In genomic region chr10:92426443-92426842, GRCm38 (mm10) we compare ENCODE assay signal across 29 mouse cellular contexts.
DNase-seq lines count a peak whose midpoint lies in the region; ATAC-seq and TF ChIP-seq lines count a peak whose summit lies in the region.
"Had no signal": no experiment of that assay in that cellular context is flagged by ENCODE, and none has a peak within 500 bp of the region (broad histone marks: within the 10 kb centered on the region; RNA-seq: fewer than 3 reads in every experiment).

No protein-coding gene starts in this region.

- H3K4me2 ChIP-seq in hindbrain, embryonic 12.5 days (replicated peaks), result no peak overlapping the region
- no peak overlapping the region for H3K4me2 ChIP-seq in forebrain, embryonic 12.5 days
- H3K4me2 ChIP-seq in midbrain, embryonic 12.5 days (replicated peaks), result no peak overlapping the region
- H3K4me2 ChIP-seq in midbrain, postnatal 0 days (ENCODE audit: low read depth, low read length, poor library complexity, severe bottlenecking), result no peak overlapping the region
- H3K4me2 ChIP-seq in liver, embryonic 11.5 days, result no peak overlapping the region
- H3K4me2 ChIP-seq: heart, embryonic 15.5 days; hindbrain, embryonic 13.5 days; limb, embryonic 15.5 days had no signal

- WGBS in hindbrain, embryonic 12.5 days, result 58% methylated on average over 6 of the region's 6 CpGs
- WGBS in hindbrain, embryonic 10.5 days, result 86% methylated on average over 6 of the region's 6 CpGs
- 31% methylated on average over 6 of the region's 6 CpGs for WGBS in forebrain, embryonic 12.5 days
- 60% methylated on average over 6 of the region's 6 CpGs for WGBS in midbrain, embryonic 12.5 days
- 47% methylated on average over 6 of the region's 6 CpGs for WGBS in midbrain, postnatal 0 days
- WGBS in liver, embryonic 11.5 days, result 85% methylated on average over 6 of the region's 6 CpGs

- no peaks in the 10 kb centered on the region for H3K27me3 ChIP-seq in hindbrain, embryonic 12.5 days
- no peaks in the 10 kb centered on the region for H3K27me3 ChIP-seq in hindbrain, embryonic 10.5 days (ENCODE audit: insufficient read depth, poor library complexity, severe bottlenecking)
- H3K27me3 ChIP-seq in forebrain, embryonic 12.5 days, result no peaks in the 10 kb centered on the region
- H3K27me3 ChIP-seq in midbrain, embryonic 12.5 days, result peaks cover 2% of the 10 kb centered on the region; the same call in 1 of the 2 replicates
- no peaks in the 10 kb centered on the region for H3K27me3 ChIP-seq in midbrain, postnatal 0 days (ENCODE audit: insufficient read depth, low read length)
- H3K27me3 ChIP-seq in liver, embryonic 11.5 days (replicated peaks; ENCODE audit: control insufficient read depth, insufficient read depth, low read length), result no peaks in the 10 kb centered on the region
- H3K27me3 ChIP-seq: heart, embryonic 15.5 days; hindbrain, embryonic 13.5 days; limb, embryonic 15.5 days had no signal

- H3K4me3 ChIP-seq in hindbrain, embryonic 12.5 days, result no peak overlapping the region
- H3K4me3 ChIP-seq in hindbrain, embryonic 10.5 days, result no peak overlapping the region
- H3K4me3 ChIP-seq in forebrain, embryonic 12.5 days (replicated peaks), result no peak overlapping the region
- no peak overlapping the region for H3K4me3 ChIP-seq in midbrain, embryonic 12.5 days
- H3K4me3 ChIP-seq in midbrain, postnatal 0 days (ENCODE audit: low read depth, low read length), result no peak overlapping the region
- H3K4me3 ChIP-seq in liver, embryonic 11.5 days (ENCODE audit: low read depth, low read length), result no peak overlapping the region
- H3K4me3 ChIP-seq: heart, embryonic 10.5 days; heart, embryonic 15.5 days; hindbrain, embryonic 13.5 days; limb, embryonic 10.5 days; limb, embryonic 15.5 days had no signal

- no peak for TF ChIP-seq CTCF in midbrain, postnatal 0 days (IDR thresholded peaks at IDR 0.05)

- H3K9ac ChIP-seq in hindbrain, embryonic 12.5 days, result no peak overlapping the region
- H3K9ac ChIP-seq in forebrain, embryonic 12.5 days, result no peak overlapping the region
- no peak overlapping the region for H3K9ac ChIP-seq in midbrain, embryonic 12.5 days (replicated peaks)
- H3K9ac ChIP-seq in midbrain, postnatal 0 days (replicated peaks; ENCODE audit: low read length, poor library complexity, severe bottlenecking), result no peak overlapping the region
- no peak overlapping the region for H3K9ac ChIP-seq in liver, embryonic 11.5 days (ENCODE audit: low read depth, low read length)
- H3K9ac ChIP-seq: heart, embryonic 15.5 days; hindbrain, embryonic 13.5 days; limb, embryonic 15.5 days; liver, embryonic 14.5 days had no signal

- peaks cover 10% of the 10 kb centered on the region; the same call in 1 of the 2 replicates for H3K4me1 ChIP-seq in hindbrain, embryonic 12.5 days
- peaks cover 22% of the 10 kb centered on the region for H3K4me1 ChIP-seq in hindbrain, embryonic 10.5 days (replicated peaks)
- peaks cover 35% of the 10 kb centered on the region for H3K4me1 ChIP-seq in forebrain, embryonic 12.5 days
- peaks cover 26% of the 10 kb centered on the region for H3K4me1 ChIP-seq in midbrain, embryonic 12.5 days
- H3K4me1 ChIP-seq in midbrain, postnatal 0 days (ENCODE audit: insufficient read depth, low read length), result peaks cover 5% of the 10 kb centered on the region; the same call in 1 of the 2 replicates
- no peaks in the 10 kb centered on the region for H3K4me1 ChIP-seq in liver, embryonic 11.5 days (replicated peaks; ENCODE audit: control insufficient read depth, insufficient read depth, low read length)
- H3K4me1 ChIP-seq: heart, embryonic 10.5 days; limb, embryonic 10.5 days; limb, embryonic 15.5 days had no signal

- no peaks in the 10 kb centered on the region for H3K36me3 ChIP-seq in hindbrain, embryonic 12.5 days
- H3K36me3 ChIP-seq in hindbrain, embryonic 10.5 days, result no peaks in the 10 kb centered on the region
- H3K36me3 ChIP-seq in forebrain, embryonic 12.5 days (replicated peaks), result no peaks in the 10 kb centered on the region
- H3K36me3 ChIP-seq in midbrain, embryonic 12.5 days, result no peaks in the 10 kb centered on the region
- H3K36me3 ChIP-seq in midbrain, postnatal 0 days (ENCODE audit: insufficient read depth, low read length), result no peaks in the 10 kb centered on the region
- no peaks in the 10 kb centered on the region for H3K36me3 ChIP-seq in liver, embryonic 11.5 days (ENCODE audit: control insufficient read depth, insufficient read depth, low read length)
- H3K36me3 ChIP-seq: heart, embryonic 10.5 days; heart, embryonic 15.5 days; hindbrain, embryonic 13.5 days; limb, embryonic 10.5 days; limb, embryonic 15.5 days had no signal

- no peaks in the 10 kb centered on the region for H3K9me3 ChIP-seq in hindbrain, embryonic 12.5 days (replicated peaks)
- H3K9me3 ChIP-seq in hindbrain, embryonic 10.5 days, result no peaks in the 10 kb centered on the region
- H3K9me3 ChIP-seq in forebrain, embryonic 12.5 days, result no peaks in the 10 kb centered on the region
- H3K9me3 ChIP-seq in midbrain, embryonic 12.5 days, result no peaks in the 10 kb centered on the region
- no peaks in the 10 kb centered on the region for H3K9me3 ChIP-seq in midbrain, postnatal 0 days (ENCODE audit: low read length)
- no peaks in the 10 kb centered on the region for H3K9me3 ChIP-seq in liver, embryonic 11.5 days (ENCODE audit: control insufficient read depth, low read length)
- H3K9me3 ChIP-seq: heart, embryonic 10.5 days; heart, embryonic 15.5 days; hindbrain, embryonic 13.5 days; limb, embryonic 10.5 days; limb, embryonic 15.5 days had no signal

- ATAC-seq in hindbrain, embryonic 12.5 days (ENCODE audit: low FRiP score), result 0 out of 2 replicates have a peak, but pooled peaks have one; percentile 52
- ATAC-seq in forebrain, embryonic 12.5 days (ENCODE audit: low FRiP score), result peak; percentile 79; the same call in 1 of the 2 replicates
- ATAC-seq in midbrain, embryonic 12.5 days (ENCODE audit: low FRiP score, low read depth), result no peak
- ATAC-seq in midbrain, postnatal 0 days (ENCODE audit: low FRiP score), result no peak
- ATAC-seq in liver, embryonic 11.5 days (replicated peaks; ENCODE audit: low FRiP score), result no peak
- ATAC-seq: CD4-positive, CD25-positive, alpha-beta regulatory T cell, adult 4 months; inflammation-experienced regulatory T-cells, adult 6 months had no signal

- no peak for DNase-seq in hindbrain, embryonic 10.5 days (ENCODE audit: low spot score)
- peak; percentile 34 for DNase-seq in midbrain, postnatal 0 days (ENCODE audit: low spot score)
- DNase-seq in liver, embryonic 11.5 days (ENCODE audit: low spot score), result no peak
- no peak for DNase-seq in layer of hippocampus, postnatal 36 days
- no peak for DNase-seq in gastrocnemius, adult 18-20 months (ENCODE audit: low spot score)
- DNase-seq: adrenal gland, postnatal 25 days; cerebellum, adult 2 months; cerebellum, postnatal 14 days; gastrocnemius, postnatal 14 days; heart, adult 11 months; kidney, adult 11 months; kidney, postnatal 25 days; lung, adult 2 months; lung, postnatal 10 days; right cerebral cortex, postnatal 4 days; thymus, adult 2 months; thymus, postnatal 4 days had no signal

- H3K27ac ChIP-seq in hindbrain, embryonic 12.5 days, result no peak overlapping the region
- H3K27ac ChIP-seq in hindbrain, embryonic 10.5 days, result no peak overlapping the region
- peak overlapping the region; percentile 62 for H3K27ac ChIP-seq in forebrain, embryonic 12.5 days
- 0 out of 2 replicates have a peak overlapping the region, but pooled peaks have one; percentile 35 for H3K27ac ChIP-seq in midbrain, embryonic 12.5 days (replicated peaks)
- H3K27ac ChIP-seq in midbrain, postnatal 0 days (ENCODE audit: low read depth, low read length), result no peak overlapping the region
- H3K27ac ChIP-seq in liver, embryonic 11.5 days (ENCODE audit: low read depth, low read length), result no peak overlapping the region
- H3K27ac ChIP-seq: heart, embryonic 10.5 days; heart, embryonic 15.5 days; hindbrain, embryonic 13.5 days; limb, embryonic 10.5 days; limb, embryonic 15.5 days; liver, embryonic 14.5 days; macrophage had no signal

Comparison
In these comparisons a context has a peak if more than half of its experiments do, and no peak if none do; other contexts are left out.
1. H3K27ac ChIP-seq: peak in forebrain, embryonic 12.5 days (single experiment) and midbrain, embryonic 12.5 days (single experiment); none in hindbrain, embryonic 12.5 days (single experiment), hindbrain, embryonic 10.5 days (single experiment), midbrain, postnatal 0 days (single experiment) and liver, embryonic 11.5 days (single experiment).
2. ATAC-seq: peak in hindbrain, embryonic 12.5 days (single experiment) and forebrain, embryonic 12.5 days (single experiment); none in midbrain, embryonic 12.5 days (single experiment), midbrain, postnatal 0 days (single experiment) and liver, embryonic 11.5 days (single experiment).